Mouse (Mus musculus) granulocyte monocyte progenitor cell, adult 5-6 weeks (primary cell): ENCODE measurements around the gene Tspan10. TPM values are rescaled to one million over a fixed set of nuclear protein-coding genes. Genes with fewer than 3 reads are reported as not detected.

ENCODE experiments used
- ATAC-seq: replicated peaks from 2 replicates; pipeline ENCODE4 v1.8.0; 2016; ENCODE audit warnings: mild to moderate bottlenecking, moderate TSS enrichment, inconsistent platforms; ENCODE audit not compliant: poor library complexity, severe bottlenecking
- total RNA-seq, 2 experiments: library from RNA; stranded (forward) in 1 of 2; stranded (reverse) in 1 of 2; fragments of 200-712, 200-1000 nt in 1 of 2; fragments of >200 nt in 1 of 2; fragmentation: Nextera tagmentation in 1 of 2; gene quantifications; 2 replicates each; pipeline ENCODE4 v1.2.3; 2014 to 2017

Tspan10 gene
- total RNA-seq, 2 experiments from 2014 or later: not detected

- peak; percentile 71 for ATAC-seq
These were observed 49.0 kb downstream of the Tspan10 start, which contains the start of gene Slc25a10 for GRCm38 (mm10) chr11:120491317-120492023. TSS of gene Slc25a10 (plus strand) at chr11:120491840.

GRCm38 (mm10) chr11:120492024-120492877, 49.8 kb downstream of the Tspan10 start:
- peak; percentile 58 for ATAC-seq

GRCm38 (mm10) chr11:120492878-120493203, 50.4 kb downstream of the Tspan10 start:
- no peak for ATAC-seq

GRCm38 (mm10) chr11:120493351-120493750, 50.9 kb downstream of the Tspan10 start:
- no peak for ATAC-seq

GRCm38 (mm10) chr11:120493911-120494310, 51.5 kb downstream of the Tspan10 start:
- no peak for ATAC-seq

Other genes starting within 250 kb of the Tspan10 start
- gene Bahcc1, start 209.7 kb upstream of the Tspan10 start, total RNA-seq (2014; fragmentation: Nextera tagmentation): 22.5 and 22.9 TPM in 2 replicates
- 4.7 and 5.9 TPM in 2 replicates for gene Bahcc1, start 209.7 kb upstream of the Tspan10 start, total RNA-seq (2017)
- 1,412 and 1,653 TPM in 2 replicates for gene Actg1, start 94.1 kb upstream of the Tspan10 start, total RNA-seq (2014; fragmentation: Nextera tagmentation)
- gene Actg1, start 94.1 kb upstream of the Tspan10 start, total RNA-seq (2017): 733 and 780 TPM in 2 replicates
- gene Fscn2, start 81.1 kb upstream of the Tspan10 start, total RNA-seq (2014; fragmentation: Nextera tagmentation): not detected in 2 replicates
- gene Fscn2, start 81.1 kb upstream of the Tspan10 start, total RNA-seq (2017): not detected in 2 replicates
- 8.3 and 13.2 TPM in 2 replicates for gene Faap100, start 63.9 kb upstream of the Tspan10 start, total RNA-seq (2014; fragmentation: Nextera tagmentation)
- 12.9 and 18.8 TPM in 2 replicates for gene Faap100, start 63.9 kb upstream of the Tspan10 start, total RNA-seq (2017)
- 49.2 and 54.6 TPM in 2 replicates for gene Nploc4, start 4.9 kb upstream of the Tspan10 start, total RNA-seq (2014; fragmentation: Nextera tagmentation)
- gene Nploc4, start 4.9 kb upstream of the Tspan10 start, total RNA-seq (2017): 34.1 and 36.6 TPM in 2 replicates
- gene Pde6g, start 10.9 kb downstream of the Tspan10 start, total RNA-seq (2014; fragmentation: Nextera tagmentation): not detected in 2 replicates
- not detected in 2 replicates for gene Pde6g, start 10.9 kb downstream of the Tspan10 start, total RNA-seq (2017)
- 7.9 and 8.6 TPM in 2 replicates for gene Oxld1, start 15.4 kb downstream of the Tspan10 start, total RNA-seq (2014; fragmentation: Nextera tagmentation)
- 12.8 and 19.5 TPM in 2 replicates for gene Oxld1, start 15.4 kb downstream of the Tspan10 start, total RNA-seq (2017)
- 35.6 and 43.0 TPM in 2 replicates for gene Ccdc137, start 15.5 kb downstream of the Tspan10 start, total RNA-seq (2014; fragmentation: Nextera tagmentation)
- 39.4 and 57.7 TPM in 2 replicates for gene Ccdc137, start 15.5 kb downstream of the Tspan10 start, total RNA-seq (2017)
- gene Arl16, start 25.0 kb downstream of the Tspan10 start, total RNA-seq (2014; fragmentation: Nextera tagmentation): 11.7 and 15.1 TPM in 2 replicates
- gene Arl16, start 25.0 kb downstream of the Tspan10 start, total RNA-seq (2017): 19.2 and 22.4 TPM in 2 replicates
- gene Mrpl12, start 42.0 kb downstream of the Tspan10 start, total RNA-seq (2014; fragmentation: Nextera tagmentation): 113 and 121 TPM in 2 replicates
- 131 and 159 TPM in 2 replicates for gene Mrpl12, start 42.0 kb downstream of the Tspan10 start, total RNA-seq (2017)
- gene Slc25a10, start 49.2 kb downstream of the Tspan10 start, total RNA-seq (2014; fragmentation: Nextera tagmentation): 20.6 and 21.3 TPM in 2 replicates
- 20.5 and 26.2 TPM in 2 replicates for gene Slc25a10, start 49.2 kb downstream of the Tspan10 start, total RNA-seq (2017)
- gene Gcgr, start 88.1 kb downstream of the Tspan10 start, total RNA-seq (2014; fragmentation: Nextera tagmentation): not detected in 2 replicates
- not detected in 2 replicates for gene Gcgr, start 88.1 kb downstream of the Tspan10 start, total RNA-seq (2017)
- gene Mcrip1, start 107.1 kb downstream of the Tspan10 start, total RNA-seq (2014; fragmentation: Nextera tagmentation): 64.7 and 75.8 TPM in 2 replicates
- gene Mcrip1, start 107.1 kb downstream of the Tspan10 start, total RNA-seq (2017): 23.1 and 23.4 TPM in 2 replicates
- not detected in 2 replicates for gene Ppp1r27, start 108.5 kb downstream of the Tspan10 start, total RNA-seq (2014; fragmentation: Nextera tagmentation)
- gene Ppp1r27, start 108.5 kb downstream of the Tspan10 start, total RNA-seq (2017): not detected in 2 replicates
- gene P4hb, start 130.6 kb downstream of the Tspan10 start, total RNA-seq (2014; fragmentation: Nextera tagmentation): 864 and 921 TPM in 2 replicates
- 1,372 and 1,702 TPM in 2 replicates for gene P4hb, start 130.6 kb downstream of the Tspan10 start, total RNA-seq (2017)
- gene Arhgdia, start 139.0 kb downstream of the Tspan10 start, total RNA-seq (2014; fragmentation: Nextera tagmentation): 514 and 552 TPM in 2 replicates
- 163 and 168 TPM in 2 replicates for gene Arhgdia, start 139.0 kb downstream of the Tspan10 start, total RNA-seq (2017)
- 161 and 171 TPM in 2 replicates for gene Alyref, start 155.7 kb downstream of the Tspan10 start, total RNA-seq (2014; fragmentation: Nextera tagmentation)
- gene Alyref, start 155.7 kb downstream of the Tspan10 start, total RNA-seq (2017): 315 and 430 TPM in 2 replicates
- gene Anapc11, start 155.8 kb downstream of the Tspan10 start, total RNA-seq (2014; fragmentation: Nextera tagmentation): 80.9 and 96.2 TPM in 2 replicates
- 26.9 and 27.0 TPM in 2 replicates for gene Anapc11, start 155.8 kb downstream of the Tspan10 start, total RNA-seq (2017)
- gene Npb, start 165.8 kb downstream of the Tspan10 start, total RNA-seq (2014; fragmentation: Nextera tagmentation): not detected in 2 replicates
- not detected in 2 replicates for gene Npb, start 165.8 kb downstream of the Tspan10 start, total RNA-seq (2017)
- 48.1 and 70.3 TPM in 2 replicates for gene Pcyt2, start 175.3 kb downstream of the Tspan10 start, total RNA-seq (2014; fragmentation: Nextera tagmentation)
- gene Pcyt2, start 175.3 kb downstream of the Tspan10 start, total RNA-seq (2017): 21.9 and 35.5 TPM in 2 replicates
- gene Sirt7, start 182.6 kb downstream of the Tspan10 start, total RNA-seq (2014; fragmentation: Nextera tagmentation): 66.1 and 81.1 TPM in 2 replicates
- gene Sirt7, start 182.6 kb downstream of the Tspan10 start, total RNA-seq (2017): 57.4 and 75.0 TPM in 2 replicates
- gene Mafg, start 191.0 kb downstream of the Tspan10 start, total RNA-seq (2014; fragmentation: Nextera tagmentation): 28.7 and 37.0 TPM in 2 replicates
- gene Mafg, start 191.0 kb downstream of the Tspan10 start, total RNA-seq (2017): 30.2 and 36.6 TPM in 2 replicates
- gene Pycr1, start 201.1 kb downstream of the Tspan10 start, total RNA-seq (2014; fragmentation: Nextera tagmentation): 14.6 and 15.9 TPM in 2 replicates
- gene Pycr1, start 201.1 kb downstream of the Tspan10 start, total RNA-seq (2017): 4.6 and 8.9 TPM in 2 replicates
- gene Myadml2, start 205.5 kb downstream of the Tspan10 start, total RNA-seq (2014; fragmentation: Nextera tagmentation): not detected in 2 replicates
- 0.69 and 1.9 TPM in 2 replicates for gene Myadml2, start 205.5 kb downstream of the Tspan10 start, total RNA-seq (2017)
- gene Notum, start 218.5 kb downstream of the Tspan10 start, total RNA-seq (2014; fragmentation: Nextera tagmentation): not detected in 2 replicates
- not detected in 2 replicates for gene Notum, start 218.5 kb downstream of the Tspan10 start, total RNA-seq (2017)
- gene Aspscr1, start 230.3 kb downstream of the Tspan10 start, total RNA-seq (2014; fragmentation: Nextera tagmentation): 44.6 and 84.7 TPM in 2 replicates
- 29.0 and 33.5 TPM in 2 replicates for gene Aspscr1, start 230.3 kb downstream of the Tspan10 start, total RNA-seq (2017)